Mouse (Mus musculus) gonadal fat pad, adult 2 months (tissue): ENCODE measurements at regions not wholly inside any gene's neighbourhood (a gene's known extent, or its start where the extent isn't known, plus 50 kb on each side); places are given as distances from the start of the nearest gene placed in this dataset.

ENCODE experiments used
- DNase-seq: peaks from one replicate; pipeline ENCODE4 v3.0.0-alpha.2; 2012; ENCODE audit warnings: low read depth

- no peak for DNase-seq
These were observed 137.5 kb upstream of the Sel1l start for GRCm38 (mm10) chr12:91986448-91986847.

DNA sequence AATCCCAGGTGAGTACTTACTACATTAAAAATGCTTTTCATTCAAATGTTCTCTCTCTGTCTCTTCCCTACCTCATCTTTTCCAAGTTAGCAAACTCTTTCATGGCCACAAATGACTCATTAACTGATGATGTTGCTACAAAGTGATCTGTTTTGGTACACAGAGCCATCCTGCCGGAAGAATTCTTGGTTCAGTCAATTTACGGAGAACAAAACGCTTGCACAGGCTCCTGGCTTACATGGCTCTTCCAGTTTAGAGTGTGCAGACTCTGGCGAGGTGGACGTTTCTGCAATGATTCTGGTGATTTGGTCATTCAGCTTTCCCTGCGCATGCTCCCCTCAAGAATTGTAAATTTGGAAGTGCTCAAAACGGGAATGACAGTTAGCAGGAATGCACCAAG is 131.4 kb upstream of the Sel1l start:
- no peak for DNase-seq

DNA sequence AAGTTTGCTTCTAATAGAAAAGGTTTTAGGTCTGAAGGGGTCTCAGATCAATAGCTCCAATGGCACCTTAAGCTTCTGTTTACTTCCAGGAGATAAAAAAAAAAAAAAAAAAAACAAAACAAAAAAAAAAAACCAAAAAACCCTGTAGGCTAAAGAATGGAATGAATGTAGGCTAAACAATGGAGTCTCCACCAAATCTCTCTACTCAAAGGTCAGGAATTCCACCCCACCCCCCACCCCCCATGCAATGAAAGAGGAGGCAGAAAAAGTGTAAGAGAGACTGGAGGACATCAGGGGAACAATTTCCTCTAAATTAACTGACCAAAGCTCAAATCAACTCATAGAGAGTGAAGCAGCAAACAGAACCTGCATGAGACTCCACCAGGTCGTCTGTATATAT is 122.1 kb upstream of the Sel1l start:
- no peak for DNase-seq

DNA sequence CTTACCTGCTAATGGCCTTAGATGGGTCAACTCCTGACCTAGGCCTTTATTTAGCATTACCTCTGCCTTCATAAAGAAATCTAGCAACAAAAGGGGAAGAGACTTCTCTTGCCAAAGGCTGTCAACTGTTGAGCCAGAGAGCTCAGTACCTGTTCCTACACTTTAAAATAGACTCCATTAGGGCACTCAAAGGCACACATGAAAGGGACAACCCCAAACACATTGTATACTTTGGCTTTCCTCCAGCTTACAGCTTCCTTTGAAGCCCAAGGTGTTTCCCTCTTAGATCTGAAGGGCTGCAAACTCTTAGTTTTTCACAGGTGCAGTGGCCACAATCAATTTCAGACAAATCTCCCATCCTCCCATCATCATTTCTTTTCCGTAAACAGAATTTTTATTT is 117.0 kb upstream of the Sel1l start:
- no peak for DNase-seq

DNA sequence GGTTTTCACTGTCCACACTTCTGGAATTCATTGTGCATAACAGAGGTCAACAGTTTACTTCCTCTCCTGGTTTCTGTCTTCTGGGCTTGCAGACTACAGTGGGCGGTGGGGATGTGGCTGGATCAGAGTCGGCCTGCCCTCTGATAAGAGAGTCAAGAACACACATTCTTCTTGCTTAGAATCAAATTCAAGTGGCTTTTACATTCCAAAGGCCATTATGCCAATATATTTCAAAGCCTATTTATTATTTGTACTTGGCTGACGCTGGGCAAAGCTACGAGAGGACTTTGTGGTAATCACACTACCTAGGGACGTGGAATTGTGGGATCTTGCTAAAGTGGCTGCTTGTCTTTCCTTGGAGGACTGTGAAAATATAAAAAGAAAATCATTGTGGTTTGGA is 114.3 kb upstream of the Sel1l start:
- no peak for DNase-seq

GRCm38 (mm10) chr12:91958086-91958485 is 109.1 kb upstream of the Sel1l start:
- no peak for DNase-seq

DNA sequence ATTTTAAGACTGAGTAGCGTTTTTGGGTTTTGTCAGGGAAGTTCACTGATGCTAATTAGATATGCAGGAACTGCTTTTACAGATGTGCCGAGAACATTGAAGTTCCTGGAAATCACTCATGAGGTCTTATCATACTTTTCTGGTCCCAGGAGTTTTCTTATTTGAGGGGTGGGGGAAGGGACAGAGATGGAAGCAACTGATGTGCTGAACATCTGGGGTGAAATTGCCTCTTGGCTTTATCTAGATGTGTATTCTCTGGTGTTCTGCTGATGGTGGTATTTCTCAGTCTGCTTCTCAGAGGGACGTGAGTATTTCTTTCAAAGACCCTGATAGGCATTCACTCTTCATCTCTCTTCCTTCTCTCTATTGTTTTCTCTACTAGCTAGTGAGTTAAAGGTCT is 107.5 kb upstream of the Sel1l start:
- no peak for DNase-seq

DNA sequence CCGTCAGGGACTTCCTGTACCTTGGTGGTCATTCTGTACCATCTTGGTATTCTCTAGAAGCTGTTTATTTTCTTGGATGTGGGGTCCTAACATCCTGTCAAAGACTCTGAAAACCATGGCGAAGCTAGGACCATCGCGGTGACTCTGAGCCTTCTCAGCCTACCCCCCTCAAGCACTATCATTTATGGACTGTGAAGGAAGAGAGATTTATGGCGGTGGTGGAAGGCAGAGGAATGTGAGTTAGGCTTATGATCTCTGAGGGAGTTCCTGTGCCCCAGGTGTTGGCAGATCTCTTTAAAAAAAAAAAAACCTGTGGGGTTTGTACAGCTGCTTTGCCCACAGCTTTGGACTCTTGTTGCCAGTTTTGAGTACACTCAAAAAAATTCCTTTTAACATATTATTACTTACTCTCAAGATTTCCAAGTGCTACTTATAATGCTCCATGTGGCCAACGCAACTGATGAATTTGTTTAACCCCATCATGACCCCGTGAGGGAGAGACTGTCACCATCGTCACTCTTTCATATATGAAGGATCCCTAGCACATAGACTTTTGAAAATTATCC is 99.7 kb upstream of the Sel1l start:
- no peak for DNase-seq

GRCm38 (mm10) chr12:91947998-91948397 is 99.0 kb upstream of the Sel1l start:
- DNase-seq = no peak

- no peak for DNase-seq
These were observed 97.6 kb upstream of the Sel1l start for GRCm38 (mm10) chr12:91946541-91946940.

- DNase-seq = no peak
These were observed 83.8 kb upstream of the Sel1l start for GRCm38 (mm10) chr12:91932490-91933361.

- DNase-seq = no peak
These were observed 82.6 kb upstream of the Sel1l start for GRCm38 (mm10) chr12:91931586-91931985.

GRCm38 (mm10) chr12:91929386-91930054 is 80.6 kb upstream of the Sel1l start:
- DNase-seq = no peak

DNA sequence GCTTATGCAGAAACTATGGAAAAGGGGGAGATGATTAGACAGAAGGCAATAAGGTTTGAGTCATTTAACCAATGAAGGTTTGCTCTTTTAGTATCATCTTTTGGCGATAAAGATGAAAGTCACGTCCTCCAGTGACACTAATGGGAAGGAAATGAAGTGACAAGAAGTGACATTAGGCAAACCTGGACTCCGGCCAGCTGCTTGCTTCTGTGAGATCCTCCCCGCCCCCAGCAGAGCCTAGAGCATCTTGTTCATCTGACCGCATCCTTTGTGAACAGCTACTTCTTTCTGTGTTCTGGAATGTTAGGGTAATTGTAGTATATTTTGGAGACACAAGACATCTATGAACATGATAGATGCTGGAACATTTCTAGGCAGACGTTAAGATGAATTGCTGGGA is 78.6 kb upstream of the Sel1l start:
- DNase-seq = no peak

DNA sequence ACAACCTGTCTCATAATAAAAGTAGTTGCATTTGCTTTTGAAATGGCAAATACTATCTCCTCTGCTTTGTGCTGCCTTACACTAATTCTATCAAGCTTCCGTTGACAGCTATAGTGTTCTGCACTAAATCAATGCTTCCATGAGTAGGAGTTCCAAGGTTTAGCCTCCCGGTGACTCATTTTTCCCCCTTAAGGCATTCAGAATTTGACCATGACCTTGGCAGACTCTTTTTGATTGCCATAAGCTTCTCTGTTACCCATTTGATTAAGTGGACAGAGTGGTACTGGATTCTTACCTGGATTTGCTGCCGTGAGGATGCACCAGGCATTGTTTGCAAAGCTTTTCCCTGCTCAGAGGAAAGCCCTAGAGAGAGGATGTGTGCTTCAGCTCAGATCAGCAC is 66.5 kb upstream of the Sel1l start:
- DNase-seq = no peak

GRCm38 (mm10) chr12:91910529-91910928 is 61.6 kb upstream of the Sel1l start:
- no peak for DNase-seq
